Mouse (Mus musculus) neural tube, embryonic 11.5 days (tissue): ENCODE results near the gene Rin3. TPM values are rescaled to one million over a fixed set of nuclear protein-coding genes. Genes with fewer than 3 reads are reported as not detected.

Experiments
- polyA plus RNA-seq: library from polyadenylated mRNA; unstranded; fragments of >200 nt; fragmentation: Nextera tagmentation; extraction: Ambion mirVana; gene quantifications from 2 replicates; pipeline ENCODE4 v1.2.1, GENCODE M21; 2014

The Rin3 gene
- polyA plus RNA-seq, 1 experiment from 2014 or later: 5.0 TPM

Other genes starting within 250 kb of the Rin3 start
- 0.09 and 0.52 TPM in 2 replicates for gene Slc24a4, start 154.3 kb upstream of the Rin3 start, polyA plus RNA-seq
- gene Lgmn, start 156.8 kb downstream of the Rin3 start, polyA plus RNA-seq: 56.8 and 61.8 TPM in 2 replicates
- 33.1 and 33.6 TPM in 2 replicates for gene Golga5, start 186.1 kb downstream of the Rin3 start, polyA plus RNA-seq